ENCODE assay signal across 22 mouse cellular contexts in genomic region chr2:45196511-45196910, GRCm38 (mm10).
DNase-seq lines count a peak whose midpoint lies in the region; ATAC-seq and TF ChIP-seq lines count a peak whose summit lies in the region.
"Had no signal": no experiment of that assay in that cellular context is flagged by ENCODE, and none has a peak within 500 bp of the region (broad histone marks: within the 10 kb centered on the region; RNA-seq: fewer than 3 reads in every experiment).

No protein-coding gene starts in this region.

- no peak for DNase-seq in left cerebral cortex, adult 2 months (ENCODE audit: extremely low spot score in 1 of 2, low spot score in 2 of 2)
- DNase-seq in left cerebral cortex, postnatal 10 days (ENCODE audit: extremely low spot score in 1 of 2, low spot score in 2 of 2): no peak
- peak; percentile 27 to 37 for DNase-seq in B cell, adult 2 months
- no peak for DNase-seq in kidney, postnatal 4 days
- no peak for DNase-seq in ovary, adult 18-20 months (ENCODE audit: low spot score)
- DNase-seq: adrenal gland, adult 2 months; cerebellum, adult 8-10 months; gastrocnemius, postnatal 14 days; kidney, adult 9 months; kidney, postnatal 14 days; liver, embryonic 13.5 days; lung, adult 2 months; lung, postnatal 14 days had no signal

- WGBS in forebrain, embryonic 15.5 days: 91% methylated on average over 4 of the region's 4 CpGs

- no peak overlapping the region for H3K4me3 ChIP-seq in left cerebral cortex, adult 2 months
- H3K4me3 ChIP-seq in bone marrow macrophage, adult 2 months (ENCODE audit: insufficient read depth, low read length): no peak overlapping the region
- no peak overlapping the region for H3K4me3 ChIP-seq in forebrain, embryonic 15.5 days
- H3K4me3 ChIP-seq: embryonic facial prominence, embryonic 10.5 days; liver, embryonic 13.5 days; midbrain, embryonic 15.5 days; neural tube, embryonic 15.5 days had no signal

- no peaks in the 10 kb centered on the region for H3K27me3 ChIP-seq in forebrain, embryonic 15.5 days
- H3K27me3 ChIP-seq: liver, embryonic 13.5 days; midbrain, embryonic 15.5 days; neural tube, embryonic 15.5 days had no signal

- ATAC-seq in megakaryocyte, adult 5-6 weeks (ENCODE audit: poor library complexity, severe bottlenecking): peak; percentile 56
- no peak for ATAC-seq in forebrain, embryonic 15.5 days (replicated peaks)
- ATAC-seq: forebrain, embryonic 16.5 days; hindbrain, postnatal 0 days; intestine, embryonic 16.5 days; midbrain, embryonic 15.5 days had no signal

- peaks cover 59% of the 10 kb centered on the region for H3K4me1 ChIP-seq in bone marrow macrophage, adult 2 months (ENCODE audit: control insufficient read depth, insufficient read depth, low read length)
- H3K4me1 ChIP-seq in forebrain, embryonic 15.5 days: no peaks in the 10 kb centered on the region
- H3K4me1 ChIP-seq: liver, embryonic 13.5 days; midbrain, embryonic 15.5 days; neural tube, embryonic 15.5 days had no signal

- intact Hi-C loops in left cerebral cortex, adult 2 months (cut with DNase I): no loop called here
- intact Hi-C loops in left cerebral cortex, postnatal 10 days (cut with DNase I): no loop called here

- H3K27ac ChIP-seq in left cerebral cortex, adult 2 months: peak overlapping the region; percentile 32; the same call in 1 of the 2 replicates
- H3K27ac ChIP-seq in bone marrow macrophage, adult 2 months (ENCODE audit: insufficient read depth, low read depth, low read length): peak overlapping the region; percentile 99
- H3K27ac ChIP-seq in forebrain, embryonic 15.5 days (replicated peaks): no peak overlapping the region
- H3K27ac ChIP-seq: embryonic facial prominence, embryonic 10.5 days; hindbrain, postnatal 0 days; liver, embryonic 13.5 days; midbrain, embryonic 15.5 days; neural tube, embryonic 15.5 days had no signal

- no peak overlapping the region for H3K9ac ChIP-seq in forebrain, embryonic 15.5 days (replicated peaks)
- H3K9ac ChIP-seq: liver, embryonic 13.5 days; midbrain, embryonic 15.5 days; neural tube, embryonic 15.5 days had no signal

- TF ChIP-seq POLR2A in bone marrow macrophage, adult 2 months (IDR thresholded peaks at IDR 0.05; ENCODE audit: borderline replicate concordance, low read depth, low read length): no peak

- no peaks in the 10 kb centered on the region for H3K9me3 ChIP-seq in forebrain, embryonic 15.5 days
- H3K9me3 ChIP-seq: embryonic facial prominence, embryonic 10.5 days; liver, embryonic 13.5 days; midbrain, embryonic 15.5 days; neural tube, embryonic 15.5 days had no signal

- no peak overlapping the region for H3K4me2 ChIP-seq in forebrain, embryonic 15.5 days (replicated peaks)
- H3K4me2 ChIP-seq: liver, embryonic 13.5 days; midbrain, embryonic 15.5 days; neural tube, embryonic 15.5 days had no signal

- no peaks in the 10 kb centered on the region for H3K36me3 ChIP-seq in forebrain, embryonic 15.5 days
- H3K36me3 ChIP-seq: embryonic facial prominence, embryonic 10.5 days; liver, embryonic 13.5 days; midbrain, embryonic 15.5 days; neural tube, embryonic 15.5 days had no signal

- no peak for TF ChIP-seq CTCF in left cerebral cortex, adult 2 months (IDR thresholded peaks at IDR 0.05)
- TF ChIP-seq CTCF in bone marrow macrophage, adult 2 months (IDR thresholded peaks at IDR 0.05; ENCODE audit: low read depth, low read length): no peak

Comparison
In these comparisons a context has a peak if more than half of its experiments do, and no peak if none do; other contexts are left out.
1. DNase-seq: peak in B cell, adult 2 months (2 of 2); none in left cerebral cortex, adult 2 months (0 of 2), left cerebral cortex, postnatal 10 days (0 of 2), kidney, postnatal 4 days (0 of 2) and ovary, adult 18-20 months (single experiment).